Mouse (Mus musculus) kidney, embryonic 16.5 days (tissue): ENCODE results near the gene Frmd4b. TPM values are rescaled to one million over a fixed set of nuclear protein-coding genes. Genes with fewer than 3 reads are reported as not detected.

Experiments
- ATAC-seq: fragments of 200-750 bp; cut with Nextera tagmentation; 2 replicates; pipeline ENCODE4 v1.8.0; 2017; ENCODE audit warnings: moderate TSS enrichment; ENCODE audit not compliant: low FRiP score, low TSS enrichment
- H3K27ac ChIP-seq: fragments of 300-500 bp; sonication (generic); 2 replicates; pipeline ENCODE4 v1.5.1; 2014; ENCODE audit warnings: low read length
- H3K27me3 ChIP-seq: fragments of 300-500 bp; sonication (generic); 2 replicates; pipeline ENCODE4 v1.6.1; 2014; ENCODE audit warnings: low read length, control low read depth, mixed read lengths; ENCODE audit not compliant: insufficient read depth
- H3K36me3 ChIP-seq: fragments of 300-500 bp; sonication (generic); 2 replicates; pipeline ENCODE4 v1.6.1; 2014; ENCODE audit warnings: low read length, control low read depth, mixed read lengths; ENCODE audit not compliant: insufficient read depth
- H3K4me1 ChIP-seq: fragments of 300-500 bp; sonication (generic); 2 replicates; pipeline ENCODE4 v1.6.1; 2014; ENCODE audit warnings: low read length, control low read depth, mixed read lengths; ENCODE audit not compliant: insufficient read depth
- H3K4me2 ChIP-seq: fragments of 300-500 bp; sonication (generic); replicated peaks from 2 replicates; pipeline ENCODE4 v1.6.1; 2014; ENCODE audit warnings: low read depth, low read length
- H3K4me3 ChIP-seq: fragments of 300-500 bp; sonication (generic); 2 replicates; pipeline ENCODE4 v1.5.1; 2014; ENCODE audit warnings: mild to moderate bottlenecking, low read length
- H3K9ac ChIP-seq: fragments of 300-500 bp; sonication (generic); replicated peaks from 2 replicates; pipeline ENCODE4 v1.6.1; 2014; ENCODE audit warnings: low read length
- H3K9me3 ChIP-seq: fragments of 300-500 bp; sonication (generic); 2 replicates; pipeline ENCODE4 v1.6.1; 2016; ENCODE audit warnings: low read length, control low read depth
- WGBS: fragments of 180-500 bp; shearing (Covaris S2); extraction: QIAGEN DNeasy Blood & Tissue Kit; methylation state at CpG from one replicate; pipeline ENCODE4 v1.1.7; 2014; 5-methylcytosine and 5-hydroxymethylcytosine counted together
- polyA plus RNA-seq: library from polyadenylated mRNA; unstranded; fragments of >200 nt; fragmentation: Nextera tagmentation; extraction: Ambion mirVana; gene quantifications from 2 replicates; pipeline ENCODE4 v1.2.1, GENCODE M21; 2015

Frmd4b gene
- polyA plus RNA-seq, 1 experiment from 2014 or later = 18.1 TPM

DNA sequence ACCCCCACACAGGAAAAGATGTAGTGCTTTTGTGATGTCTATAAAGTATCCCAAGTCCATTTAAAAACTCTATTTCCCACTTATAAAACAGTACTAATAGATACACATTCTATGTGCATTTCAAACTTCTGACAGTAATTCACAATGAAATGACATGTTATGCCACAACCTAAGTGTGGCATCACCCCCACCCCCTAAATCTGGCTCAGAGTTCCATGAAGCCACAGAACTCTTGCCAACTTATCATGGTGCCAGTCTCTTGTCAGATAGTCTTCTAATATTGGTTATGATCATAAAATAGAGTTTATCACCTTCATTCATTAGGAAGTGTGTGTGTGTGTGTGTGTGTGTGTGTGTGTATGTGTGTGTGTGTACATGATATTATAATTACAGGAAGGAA, 3.2 kb downstream of the Frmd4b start:
- H3K27ac ChIP-seq = no peak overlapping the region
- no peaks in the 10 kb centered on the region for H3K9me3 ChIP-seq
- H3K9ac ChIP-seq = no peak overlapping the region
- H3K36me3 ChIP-seq = no peaks in the 10 kb centered on the region
- H3K4me2 ChIP-seq = no peak overlapping the region
- no peaks in the 10 kb centered on the region; the same call in 1 of the 2 replicates for H3K27me3 ChIP-seq
- H3K4me3 ChIP-seq = no peak overlapping the region
- ATAC-seq = no peak
- peaks cover 18% of the 10 kb centered on the region for H3K4me1 ChIP-seq

DNA sequence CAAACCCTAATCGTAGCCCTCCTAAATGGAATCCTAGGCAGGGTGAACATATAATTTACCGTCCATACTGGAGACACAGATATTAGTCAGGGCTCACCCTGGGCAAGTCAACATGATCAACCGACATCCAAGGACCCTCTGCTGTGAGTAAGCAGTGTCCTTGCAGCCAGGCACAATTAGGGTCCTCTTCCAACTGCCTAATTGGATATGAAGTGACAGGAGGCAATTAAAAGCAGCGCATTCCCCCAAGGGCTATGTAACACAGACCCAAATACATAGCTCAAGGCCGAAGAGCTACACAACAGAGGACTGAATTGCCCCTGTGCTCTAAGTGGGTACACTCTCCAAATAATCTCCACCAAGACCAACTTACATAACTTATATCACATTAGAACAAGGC, 4.5 kb downstream of the Frmd4b start:
- Histone ChIP-seq H3K27me3 (no peaks in the 10 kb centered on the region; the same call in 1 of the 2 replicates), H3K9me3 (no peaks in the 10 kb centered on the region), H3K27ac (no peak overlapping the region), H3K4me2 (no peak overlapping the region), H3K4me3 (no peak overlapping the region), H3K4me1 (peaks cover 18% of the 10 kb centered on the region), H3K36me3 (no peaks in the 10 kb centered on the region), H3K9ac (no peak overlapping the region)
- WGBS = 92% methylated on average over 5 of the region's 5 CpGs
- no peak for ATAC-seq

DNA sequence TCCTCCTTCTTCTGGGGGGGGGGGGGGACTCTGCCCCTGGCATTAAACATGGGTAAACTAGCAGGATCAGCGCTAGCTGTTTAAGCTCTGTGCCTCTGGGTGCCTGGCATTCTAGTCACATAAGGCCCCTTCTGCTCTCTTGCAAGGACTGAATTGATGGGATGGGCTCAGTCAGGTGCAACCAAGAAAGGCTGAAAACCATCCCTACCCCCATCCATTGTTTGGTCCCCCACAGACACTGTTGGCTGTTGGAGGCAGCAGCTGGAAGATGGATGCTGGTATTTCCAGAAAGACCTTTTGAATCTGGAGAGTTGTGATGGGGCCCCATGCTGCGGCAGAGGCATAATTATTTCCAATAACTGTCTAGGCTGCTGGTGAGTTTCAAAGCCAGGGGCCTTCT, 7.3 kb downstream of the Frmd4b start:
- no peak overlapping the region for H3K9ac ChIP-seq
- no peak overlapping the region for H3K4me3 ChIP-seq
- no peaks in the 10 kb centered on the region for H3K27me3 ChIP-seq
- H3K36me3 ChIP-seq = no peaks in the 10 kb centered on the region
- H3K9me3 ChIP-seq = no peaks in the 10 kb centered on the region
- no peak for ATAC-seq
- no peak overlapping the region for H3K4me2 ChIP-seq
- H3K4me1 ChIP-seq = peaks cover 4% of the 10 kb centered on the region; the same call in 1 of the 2 replicates
- WGBS = 80% methylated on average over 2 of the region's 2 CpGs
- H3K27ac ChIP-seq = no peak overlapping the region

DNA sequence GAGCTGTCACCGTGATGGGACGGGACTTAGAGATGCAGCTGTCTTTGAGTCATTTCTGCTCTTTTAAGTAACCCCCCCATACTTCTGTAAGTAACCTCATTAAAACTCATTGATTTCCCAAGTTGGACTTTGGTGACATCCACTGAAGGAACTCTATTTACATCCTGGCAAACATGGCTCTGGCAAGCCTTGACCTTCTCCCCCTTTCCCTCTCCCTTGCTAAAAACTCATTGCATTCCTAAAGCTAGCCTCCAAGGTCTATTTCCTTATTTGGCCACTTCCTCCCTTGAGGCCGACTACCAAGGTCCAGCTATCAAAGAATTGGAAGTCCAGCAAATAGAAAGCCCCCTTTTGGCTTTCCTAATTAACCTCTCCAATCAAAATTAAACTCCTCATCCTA, 9.7 kb downstream of the Frmd4b start:
- H3K4me2 ChIP-seq = no peak overlapping the region
- no peaks in the 10 kb centered on the region for H3K36me3 ChIP-seq
- no peak overlapping the region for H3K9ac ChIP-seq
- WGBS = 59% methylated on average over 3 of the region's 3 CpGs
- no peaks in the 10 kb centered on the region for H3K27me3 ChIP-seq
- no peak overlapping the region for H3K4me3 ChIP-seq
- no peaks in the 10 kb centered on the region for H3K9me3 ChIP-seq
- H3K4me1 ChIP-seq = no peaks in the 10 kb centered on the region
- no peak for ATAC-seq
- no peak overlapping the region for H3K27ac ChIP-seq

DNA sequence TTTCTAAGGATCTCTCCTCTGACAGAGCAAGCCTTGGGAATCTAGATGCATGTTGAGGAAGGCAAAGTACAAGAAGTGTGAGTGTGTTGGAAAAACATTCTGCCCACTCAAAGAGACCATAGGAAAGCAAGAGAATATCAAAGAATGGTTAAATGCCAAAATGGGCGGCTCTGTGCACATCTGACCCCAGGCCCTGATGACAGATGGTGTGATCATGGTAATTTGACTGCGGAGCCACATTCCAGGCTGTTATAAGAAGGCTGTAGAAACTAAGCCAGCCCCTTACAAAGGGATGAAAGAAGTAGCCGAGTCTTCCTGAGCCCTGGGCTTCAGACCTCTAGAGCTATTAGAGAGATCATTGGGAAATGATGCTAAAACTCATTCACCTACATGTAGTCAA, 22.1 kb downstream of the Frmd4b start:
- Histone ChIP-seq H3K4me1 (no peaks in the 10 kb centered on the region), H3K4me2 (no peak overlapping the region), H3K27me3 (no peaks in the 10 kb centered on the region), H3K9ac (no peak overlapping the region), H3K27ac (no peak overlapping the region), H3K36me3 (no peaks in the 10 kb centered on the region), H3K9me3 (no peaks in the 10 kb centered on the region), H3K4me3 (no peak overlapping the region)
- no peak for ATAC-seq
- WGBS = 58% methylated on average over 3 of the region's 3 CpGs

DNA sequence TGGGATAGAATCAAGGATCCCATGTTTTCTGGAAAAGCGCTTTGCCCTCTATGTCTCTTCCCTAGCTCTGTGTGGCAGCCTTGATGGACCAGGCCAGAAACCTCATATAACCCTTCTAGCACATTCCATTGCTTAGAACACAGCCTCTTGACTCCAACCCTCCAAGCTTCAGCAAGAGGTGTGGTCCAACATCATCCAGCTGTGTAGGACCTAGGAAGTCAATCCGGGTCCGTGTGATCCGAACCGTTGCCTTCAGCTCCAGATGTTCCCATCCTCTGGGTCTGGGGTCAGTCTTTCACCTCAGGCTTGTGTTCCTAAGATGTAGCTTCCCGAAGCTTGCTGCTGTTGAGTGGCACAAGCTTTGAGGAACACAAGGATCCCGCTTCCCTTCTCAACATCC, 22.8 kb downstream of the Frmd4b start:
- no peak for ATAC-seq
- no peak overlapping the region for H3K4me2 ChIP-seq
- H3K27ac ChIP-seq = no peak overlapping the region
- no peaks in the 10 kb centered on the region for H3K4me1 ChIP-seq
- H3K9ac ChIP-seq = no peak overlapping the region
- WGBS = 91% methylated on average over 7 of the region's 7 CpGs
- H3K4me3 ChIP-seq = no peak overlapping the region
- no peaks in the 10 kb centered on the region for H3K36me3 ChIP-seq
- no peaks in the 10 kb centered on the region for H3K27me3 ChIP-seq
- H3K9me3 ChIP-seq = no peaks in the 10 kb centered on the region

DNA sequence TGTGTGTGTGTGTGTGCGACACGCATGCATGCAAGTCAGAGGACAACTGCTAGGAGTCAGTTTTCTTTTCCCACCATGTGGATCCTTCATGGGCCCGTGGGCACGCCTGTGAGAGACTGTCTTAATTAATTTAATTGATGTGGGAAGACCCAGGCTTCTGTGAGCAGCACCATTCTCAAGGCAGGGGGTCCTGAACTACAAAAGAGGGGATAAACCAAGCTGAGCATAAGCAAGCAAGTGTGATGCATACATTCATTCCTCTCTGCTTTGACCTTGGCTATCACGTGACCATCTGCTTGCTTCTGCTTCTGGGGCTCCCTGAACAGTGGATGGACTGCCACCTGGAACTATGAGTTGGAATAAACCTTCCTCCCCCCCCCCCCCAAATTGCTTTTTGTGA, 27.1 kb downstream of the Frmd4b start:
- Histone ChIP-seq H3K27me3 (no peaks in the 10 kb centered on the region), H3K4me3 (no peak overlapping the region), H3K4me2 (no peak overlapping the region), H3K9me3 (no peaks in the 10 kb centered on the region), H3K27ac (no peak overlapping the region), H3K36me3 (no peaks in the 10 kb centered on the region), H3K4me1 (no peaks in the 10 kb centered on the region), H3K9ac (no peak overlapping the region)
- no peak for ATAC-seq
- 65% methylated on average over 5 of the region's 5 CpGs for WGBS

DNA sequence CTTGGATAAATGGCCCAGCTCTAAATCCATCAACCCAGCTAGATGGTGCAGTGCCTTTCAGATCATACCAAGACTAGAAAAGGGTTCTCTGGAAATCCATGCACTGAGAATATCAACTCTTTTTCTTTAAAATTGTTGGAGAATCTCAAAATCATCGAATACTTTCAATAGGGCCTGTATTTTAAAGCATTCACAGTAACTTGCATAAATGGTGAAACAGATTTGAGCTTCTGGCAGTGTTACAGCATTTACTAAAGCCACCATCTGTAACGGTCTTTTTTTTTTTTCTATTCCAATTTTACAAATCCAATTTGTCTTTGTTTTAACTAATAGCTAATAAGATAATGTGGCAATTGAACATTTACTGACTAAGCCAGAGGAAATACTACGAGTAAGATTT, 27.8 kb downstream of the Frmd4b start:
- ATAC-seq = no peak
- WGBS = 87% methylated on average over 3 of the region's 3 CpGs
- H3K4me3 ChIP-seq = no peak overlapping the region
- no peaks in the 10 kb centered on the region for H3K36me3 ChIP-seq
- H3K27ac ChIP-seq = no peak overlapping the region
- H3K27me3 ChIP-seq = no peaks in the 10 kb centered on the region
- no peaks in the 10 kb centered on the region for H3K4me1 ChIP-seq
- H3K4me2 ChIP-seq = no peak overlapping the region
- no peaks in the 10 kb centered on the region for H3K9me3 ChIP-seq
- no peak overlapping the region for H3K9ac ChIP-seq

DNA sequence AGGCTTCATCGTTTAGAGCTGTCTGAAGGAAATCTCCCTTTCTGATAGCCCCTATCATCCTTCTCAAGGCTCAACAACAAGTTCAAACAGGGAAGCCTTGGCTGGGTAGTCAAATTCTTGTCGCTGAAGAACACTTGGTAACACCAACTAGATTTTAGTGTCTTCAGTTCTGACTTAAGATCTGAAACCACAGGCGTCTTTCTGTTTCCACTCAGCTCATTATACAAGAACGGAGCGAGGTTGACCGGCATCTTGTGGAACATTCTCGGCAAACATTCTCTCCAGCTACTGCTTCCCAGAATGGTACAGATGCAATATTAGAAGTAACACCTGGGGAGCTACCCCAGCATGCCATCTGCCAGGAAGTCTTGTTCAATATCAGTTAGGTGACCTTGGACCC, 28.3 kb downstream of the Frmd4b start:
- H3K27me3 ChIP-seq = no peaks in the 10 kb centered on the region
- no peak overlapping the region for H3K27ac ChIP-seq
- H3K4me2 ChIP-seq = no peak overlapping the region
- H3K36me3 ChIP-seq = no peaks in the 10 kb centered on the region
- H3K4me1 ChIP-seq = no peaks in the 10 kb centered on the region
- no peaks in the 10 kb centered on the region for H3K9me3 ChIP-seq
- no peak overlapping the region for H3K9ac ChIP-seq
- WGBS = 86% methylated on average over 7 of the region's 7 CpGs
- ATAC-seq = no peak
- H3K4me3 ChIP-seq = no peak overlapping the region

DNA sequence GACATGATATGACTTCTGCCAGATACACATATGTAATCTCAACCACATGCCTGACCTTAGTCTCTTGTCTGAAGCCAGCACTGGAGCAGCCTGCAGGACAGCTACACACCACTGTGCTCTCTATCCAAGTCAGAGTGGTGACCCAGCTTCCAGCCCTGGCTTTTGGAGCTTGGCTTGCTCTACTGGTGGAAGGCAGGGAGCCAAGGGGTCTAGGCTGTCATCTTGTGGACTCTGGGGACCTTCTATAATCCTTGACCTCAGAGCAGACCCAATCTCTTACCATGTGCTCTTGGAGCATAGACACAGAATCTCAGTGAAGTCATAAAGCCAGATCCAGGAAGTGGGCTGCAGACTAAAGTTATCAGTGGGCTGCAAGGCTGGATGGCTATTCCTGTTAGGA, 30.7 kb downstream of the Frmd4b start:
- no peak for ATAC-seq
- H3K9me3 ChIP-seq = no peaks in the 10 kb centered on the region
- no peaks in the 10 kb centered on the region for H3K36me3 ChIP-seq
- no peak overlapping the region for H3K27ac ChIP-seq
- H3K4me3 ChIP-seq = no peak overlapping the region
- no peak overlapping the region for H3K9ac ChIP-seq
- no peaks in the 10 kb centered on the region for H3K27me3 ChIP-seq
- 0 out of 2 replicates have a peak, but pooled peaks cover 5% of the 10 kb centered on the region for H3K4me1 ChIP-seq
- H3K4me2 ChIP-seq = no peak overlapping the region

DNA sequence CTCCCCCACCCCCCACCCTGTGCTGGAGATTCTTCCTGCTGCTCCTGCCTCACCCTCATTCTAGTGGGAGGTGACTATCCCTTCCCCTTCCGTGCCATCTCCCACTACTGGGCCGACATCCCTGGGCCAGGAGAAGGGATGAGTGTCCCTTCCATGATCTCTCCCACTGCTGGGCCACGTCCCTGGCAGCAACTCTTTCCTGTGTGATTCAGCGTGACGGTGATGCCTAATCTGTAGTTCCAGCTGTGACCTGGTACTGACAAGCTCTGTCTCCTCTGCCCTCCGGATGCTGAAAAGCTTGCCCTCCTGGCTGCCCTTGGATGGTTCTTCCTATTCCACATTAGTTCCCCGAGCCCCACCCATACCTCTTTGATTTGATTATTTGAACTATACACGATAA, 31.3 kb downstream of the Frmd4b start:
- WGBS = 63% methylated on average over 8 of the region's 8 CpGs
- no peaks in the 10 kb centered on the region for H3K36me3 ChIP-seq
- ATAC-seq = no peak
- no peak overlapping the region for H3K9ac ChIP-seq
- no peaks in the 10 kb centered on the region for H3K27me3 ChIP-seq
- no peak overlapping the region for H3K4me3 ChIP-seq
- H3K4me1 ChIP-seq = 0 out of 2 replicates have a peak, but pooled peaks cover 5% of the 10 kb centered on the region
- no peak overlapping the region for H3K27ac ChIP-seq
- H3K4me2 ChIP-seq = no peak overlapping the region
- H3K9me3 ChIP-seq = no peaks in the 10 kb centered on the region
